In the genomic region with DNA sequence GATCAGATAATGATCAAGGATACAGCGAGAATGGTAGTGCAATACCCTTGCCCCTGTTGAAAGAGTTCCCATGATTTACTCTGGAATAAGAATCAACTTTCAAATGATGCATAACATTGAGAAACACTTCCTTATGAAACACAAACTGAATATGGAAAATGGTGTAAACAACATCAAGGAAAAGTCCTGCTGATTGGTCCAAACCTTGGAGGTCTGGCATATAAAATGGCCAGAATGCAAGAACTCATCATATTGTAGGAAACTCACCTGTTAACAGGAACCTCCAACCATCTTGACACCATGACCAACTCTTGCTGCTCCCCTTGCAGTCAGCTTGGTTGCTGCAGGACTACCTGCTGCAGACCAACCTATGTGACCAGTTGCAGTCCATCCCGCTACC, we compare ENCODE assay signal across 25 mouse cellular contexts. TPM values are rescaled to one million over a fixed set of nuclear protein-coding genes. Genes with fewer than 3 reads are reported as not detected.
"Had no signal": no experiment of that assay in that cellular context is flagged by ENCODE, and none has a peak within 500 bp of the region (broad histone marks: within the 10 kb centered on the region; RNA-seq: fewer than 3 reads in every experiment).

A gene (plus strand): TSS at position 301 of the 400 bp plus-strand sequence.

- H3K4me1 ChIP-seq: liver, embryonic 13.5 days; liver, embryonic 15.5 days; lung, embryonic 15.5 days; megakaryocyte, embryonic 14.5 days; neural tube, embryonic 12.5 days; stomach, embryonic 15.5 days had no signal

- H3K9ac ChIP-seq: liver, embryonic 13.5 days; liver, embryonic 15.5 days; liver, postnatal 0 days; lung, embryonic 15.5 days; neural tube, embryonic 12.5 days; stomach, embryonic 15.5 days had no signal

- H3K4me3 ChIP-seq: liver, embryonic 13.5 days; liver, embryonic 15.5 days; lung, embryonic 15.5 days; megakaryocyte, embryonic 14.5 days; neural tube, embryonic 12.5 days; stomach, embryonic 15.5 days had no signal

- H3K27ac ChIP-seq: liver, embryonic 13.5 days; liver, embryonic 15.5 days; lung, embryonic 15.5 days; macrophage; neural tube, embryonic 12.5 days; stomach, embryonic 15.5 days; stomach, postnatal 0 days had no signal

- H3K36me3 ChIP-seq: liver, embryonic 13.5 days; liver, embryonic 15.5 days; lung, embryonic 15.5 days; neural tube, embryonic 12.5 days; stomach, embryonic 15.5 days had no signal

- ATAC-seq: liver, postnatal 0 days; lung, postnatal 0 days had no signal

- H3K9me3 ChIP-seq: liver, embryonic 13.5 days; liver, embryonic 15.5 days; lung, embryonic 15.5 days; neural tube, embryonic 12.5 days; stomach, embryonic 15.5 days had no signal

- H3K27me3 ChIP-seq: liver, embryonic 13.5 days; liver, embryonic 15.5 days; lung, embryonic 15.5 days; megakaryocyte, embryonic 14.5 days; neural tube, embryonic 12.5 days; stomach, embryonic 15.5 days had no signal

- H3K4me2 ChIP-seq: liver, embryonic 13.5 days; liver, embryonic 15.5 days; lung, embryonic 15.5 days; neural tube, embryonic 12.5 days; stomach, embryonic 15.5 days had no signal

- DNase-seq: liver, embryonic 13.5 days; liver, postnatal 0 days; lung, adult 2 months; lung, postnatal 14 days; lung, postnatal 36 days; right cerebral cortex, postnatal 14 days; thymus, adult 2 months; thymus, postnatal 25 days; thymus, postnatal 4 days had no signal

RNA-seq across cellular contexts. Expression of the gene that starts here (rescaled TPM):
- total RNA-seq: megakaryocyte progenitor cell, adult 5-6 weeks; midbrain, postnatal 0 days; monocyte, adult 5-6 weeks; neutrophil, adult 5-6 weeks had no signal
- polyA plus RNA-seq: liver, embryonic 13.5 days; liver, embryonic 15.5 days; liver, postnatal 0 days; lung, adult 2 months; lung, embryonic 15.5 days; lung, postnatal 0 days; macrophage; midbrain, postnatal 0 days; neural tube, embryonic 12.5 days; neural tube, embryonic 14.5 days; spleen, adult 2 months; stomach, embryonic 15.5 days; stomach, postnatal 0 days; testis, adult 2 months; thymus, adult 2 months; urinary bladder, adult 2 months had no signal
